Mouse (Mus musculus) embryonic facial prominence, embryonic 11.5 days (tissue): ENCODE results near the gene Pet117. TPM values are rescaled to one million over a fixed set of nuclear protein-coding genes. Genes with fewer than 3 reads are reported as not detected.

Source experiments
- ATAC-seq: fragments of 200-750 bp; cut with Nextera tagmentation; replicated peaks from 2 replicates; pipeline ENCODE4 v1.8.0; 2017; ENCODE audit warnings: low read depth; ENCODE audit not compliant: insufficient number of reproducible peaks, low FRiP score, low TSS enrichment
- DNase-seq: peaks from one replicate; pipeline ENCODE4 v3.0.0-alpha.2; 2015; ENCODE audit warnings: low spot score
- H3K27ac ChIP-seq: fragments of 300-500 bp; sonication (generic); replicated peaks from 2 replicates; pipeline ENCODE4 v1.5.1; 2014; ENCODE audit warnings: mild to moderate bottlenecking, low read depth, low read length, control low read depth
- H3K27me3 ChIP-seq: fragments of 300-500 bp; sonication (generic); 2 replicates; pipeline ENCODE4 v1.6.1; 2014; ENCODE audit warnings: mild to moderate bottlenecking, low read length, moderate library complexity, mixed read lengths; ENCODE audit not compliant: control insufficient read depth, insufficient read depth
- H3K36me3 ChIP-seq: fragments of 300-500 bp; sonication (generic); replicated peaks from 2 replicates; pipeline ENCODE4 v1.6.1; 2014; ENCODE audit warnings: low read depth, mild to moderate bottlenecking, low read length, moderate library complexity, mixed read lengths; ENCODE audit not compliant: control insufficient read depth, insufficient read depth
- H3K4me1 ChIP-seq: fragments of 300-500 bp; sonication (generic); 2 replicates; pipeline ENCODE4 v1.6.1; 2014; ENCODE audit warnings: low read length, mixed read lengths; ENCODE audit not compliant: control insufficient read depth, insufficient read depth
- H3K4me2 ChIP-seq: fragments of 300-500 bp; sonication (generic); 2 replicates; pipeline ENCODE4 v1.6.1; 2014; ENCODE audit warnings: low read depth, mild to moderate bottlenecking, control low read depth, low read length, moderate library complexity
- H3K4me3 ChIP-seq: fragments of 300-500 bp; sonication (generic); 2 replicates; pipeline ENCODE4 v1.5.1; 2014; ENCODE audit warnings: low read depth, low read length, control low read depth
- H3K9ac ChIP-seq: fragments of 300-500 bp; sonication (generic); replicated peaks from 2 replicates; pipeline ENCODE4 v1.6.1; 2014; ENCODE audit warnings: mild to moderate bottlenecking, control low read depth, low read length
- H3K9me3 ChIP-seq: fragments of 300-500 bp; sonication (generic); replicated peaks from 2 replicates; pipeline ENCODE4 v1.6.1; 2016; ENCODE audit warnings: mild to moderate bottlenecking, low read length, inconsistent platforms, mixed read lengths; ENCODE audit not compliant: control insufficient read depth
- WGBS: fragments of 180-500 bp; shearing (Covaris S2); extraction: QIAGEN DNeasy Blood & Tissue Kit; methylation state at CpG from one replicate; pipeline ENCODE4 v1.1.7; 2014; 5-methylcytosine and 5-hydroxymethylcytosine counted together
- polyA plus RNA-seq: library from polyadenylated mRNA; unstranded; fragments of >200 nt; fragmentation: Nextera tagmentation; extraction: Ambion mirVana; gene quantifications from 2 replicates; pipeline ENCODE4 v1.2.1, GENCODE M21; 2014

Gene Pet117
- not detected in 2 replicates for polyA plus RNA-seq

DNA sequence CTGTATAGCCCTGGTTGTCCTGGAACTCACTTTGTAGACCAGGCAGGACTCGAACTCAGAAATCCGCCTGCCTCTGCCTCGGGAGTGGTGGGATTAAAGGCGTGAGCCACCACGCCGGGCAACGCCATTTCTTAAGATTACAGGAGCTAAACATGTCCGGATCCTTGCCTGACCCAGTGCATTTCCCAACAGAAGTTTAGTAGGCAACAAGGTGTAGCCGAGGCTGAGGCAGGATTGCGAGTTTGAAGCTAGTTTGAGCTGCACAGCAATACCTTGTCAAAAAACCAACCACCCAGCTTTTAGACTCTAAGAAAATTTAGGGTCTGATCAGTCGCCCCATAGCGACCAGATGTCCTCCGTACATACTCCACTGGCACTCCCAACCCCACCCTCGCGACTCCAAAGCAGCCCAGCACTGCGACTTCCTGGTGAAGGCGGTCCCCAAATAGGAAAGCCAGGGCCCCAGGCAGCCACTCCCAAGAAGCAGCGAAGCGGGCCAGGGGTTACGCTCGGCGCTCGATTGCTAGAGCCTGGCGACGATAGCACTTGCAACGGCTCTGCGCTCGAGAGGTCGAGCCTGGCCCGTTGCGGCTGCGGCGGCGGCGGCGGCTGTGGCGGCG, at the start of gene Pet117, which contains the start of gene Kat14:
Gene Pet117 (plus strand): TSS at position 597 of the 620 bp plus-strand sequence.
Gene Kat14 (plus strand): TSS at position 584 of the 620 bp plus-strand sequence.
- DNase-seq, result peak; percentile 99
- Histone ChIP-seq H3K9ac (peak within 1 kb of the TSS; percentile 91), H3K4me3 (peak within 1 kb of the TSS; percentile 85), H3K9me3 (no peaks in the 10 kb centered on the region), H3K4me2 (peak within 1 kb of the TSS; percentile 48), H3K27ac (peak within 1 kb of the TSS; percentile 89), H3K4me1 (no peaks in the 10 kb centered on the region), H3K36me3 (no peaks in the 10 kb centered on the region), H3K27me3 (no peaks in the 10 kb centered on the region)
- ATAC-seq, result peak; percentile 96
- 5% methylated on average over 38 of the region's 38 CpGs for WGBS

- 75% methylated on average over 3 of the region's 3 CpGs for WGBS
- Histone ChIP-seq H3K9me3 (no peaks in the 10 kb centered on the region), H3K36me3 (no peaks in the 10 kb centered on the region), H3K27me3 (peaks cover 3% of the 10 kb centered on the region; the same call in 1 of the 2 replicates), H3K4me3 (no peak overlapping the region), H3K27ac (no peak overlapping the region), H3K4me1 (no peaks in the 10 kb centered on the region), H3K9ac (no peak overlapping the region), H3K4me2 (no peak overlapping the region)
- ATAC-seq (no peak), DNase-seq (no peak)
Observed at GRCm38 (mm10) chr2:144324218-144324617, 44.6 kb upstream of the Pet117 start.

- peaks cover 44% of the 10 kb centered on the region for H3K27me3 ChIP-seq
- H3K9me3 ChIP-seq, result no peaks in the 10 kb centered on the region
- no peak overlapping the region for H3K4me3 ChIP-seq
- DNase-seq (no peak), ATAC-seq (no peak)
- H3K4me2 ChIP-seq, result no peak overlapping the region
- no peaks in the 10 kb centered on the region for H3K36me3 ChIP-seq
- H3K9ac ChIP-seq, result no peak overlapping the region
- H3K27ac ChIP-seq, result no peak overlapping the region
- whole genome bisulfite sequencing, result 4% methylated on average over 9 of the region's 10 CpGs
- peaks cover 9% of the 10 kb centered on the region for H3K4me1 ChIP-seq
Observed at GRCm38 (mm10) chr2:144329451-144329850, 39.3 kb upstream of the Pet117 start.

- Histone ChIP-seq H3K9ac (no peak overlapping the region), H3K27ac (no peak overlapping the region), H3K36me3 (no peaks in the 10 kb centered on the region), H3K4me2 (no peak overlapping the region), H3K4me1 (peaks cover 9% of the 10 kb centered on the region), H3K27me3 (peaks cover 44% of the 10 kb centered on the region), H3K9me3 (no peaks in the 10 kb centered on the region), H3K4me3 (no peak overlapping the region)
- no peak for ATAC-seq
- peak; percentile 12 for DNase-seq
- under 1% methylated on average over 10 of the region's 10 CpGs for WGBS
Observed at GRCm38 (mm10) chr2:144329937-144330336, 38.9 kb upstream of the Pet117 start.

DNA sequence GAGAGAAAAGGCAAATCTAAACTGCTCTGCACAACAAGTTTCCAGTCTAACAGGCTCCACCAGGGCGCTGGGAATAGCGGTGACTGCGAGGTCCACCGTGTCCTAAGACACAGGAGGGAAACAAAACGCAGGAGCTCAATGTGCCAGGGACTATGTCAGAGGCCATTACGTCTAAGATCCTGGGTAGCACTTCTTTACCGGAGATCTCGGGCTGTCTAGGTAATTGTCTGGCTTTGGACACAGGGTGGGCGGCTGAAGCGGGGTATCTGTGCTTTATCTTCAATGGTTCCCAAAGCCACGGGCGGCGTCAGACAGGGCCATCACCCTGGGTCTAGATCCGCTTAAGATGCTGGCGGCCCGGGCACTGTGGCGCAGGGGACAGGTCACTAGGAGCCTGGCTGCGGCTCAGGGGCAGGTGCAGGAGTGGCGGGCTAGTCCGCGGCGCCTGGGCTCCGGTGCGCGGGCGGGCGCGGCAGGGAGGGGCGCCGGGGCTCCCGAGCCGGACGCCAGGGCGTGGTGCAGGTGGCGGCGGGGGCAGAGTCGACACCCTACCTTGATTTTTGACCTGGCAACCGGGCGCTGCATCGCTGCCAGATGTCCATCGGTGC, 38.3 kb upstream of the Pet117 start:
- under 1% methylated on average over 37 of the region's 41 CpGs for WGBS
- Histone ChIP-seq H3K36me3 (no peaks in the 10 kb centered on the region), H3K4me3 (peak overlapping the region; percentile 48), H3K4me2 (peak overlapping the region; percentile 85), H3K27me3 (peaks cover 44% of the 10 kb centered on the region), H3K27ac (no peak overlapping the region), H3K4me1 (peaks cover 9% of the 10 kb centered on the region), H3K9ac (no peak overlapping the region; the same call in 1 of the 2 replicates), H3K9me3 (no peaks in the 10 kb centered on the region)
- DNase-seq (peak; percentile 30), ATAC-seq (no peak)

DNA sequence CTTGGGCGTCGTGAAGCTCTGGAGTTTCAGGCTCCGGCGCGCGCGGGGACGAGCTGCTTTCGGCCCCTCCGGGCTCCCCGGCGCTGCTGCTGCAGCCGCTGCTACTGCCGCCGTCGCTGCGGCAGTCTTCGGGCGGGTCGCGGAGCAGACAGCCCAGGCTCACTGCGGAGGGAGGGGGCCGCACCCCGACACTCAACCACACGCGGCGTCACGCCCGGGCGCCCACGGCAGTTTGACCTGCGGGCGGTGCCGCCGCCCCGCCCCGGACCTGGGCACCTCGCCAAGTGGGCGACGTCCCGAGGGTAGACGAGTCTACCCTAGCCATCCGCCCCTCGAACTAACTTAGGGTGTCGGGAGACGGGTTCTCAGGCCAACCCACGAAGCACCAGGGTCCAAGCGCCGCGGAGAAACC, 37.8 kb upstream of the Pet117 start:
- DNase-seq (peak; percentile 49), ATAC-seq (0 out of 2 replicates have a peak, but pooled peaks have one; percentile 3)
- Histone ChIP-seq H3K9me3 (no peaks in the 10 kb centered on the region), H3K27me3 (peaks cover 44% of the 10 kb centered on the region), H3K36me3 (no peaks in the 10 kb centered on the region), H3K4me1 (peaks cover 9% of the 10 kb centered on the region), H3K27ac (no peak overlapping the region), H3K4me2 (peak overlapping the region; percentile 85), H3K4me3 (peak overlapping the region; percentile 48), H3K9ac (peak overlapping the region; percentile 37; the same call in 1 of the 2 replicates)
- under 1% methylated on average over 42 of the region's 50 CpGs for WGBS

DNA sequence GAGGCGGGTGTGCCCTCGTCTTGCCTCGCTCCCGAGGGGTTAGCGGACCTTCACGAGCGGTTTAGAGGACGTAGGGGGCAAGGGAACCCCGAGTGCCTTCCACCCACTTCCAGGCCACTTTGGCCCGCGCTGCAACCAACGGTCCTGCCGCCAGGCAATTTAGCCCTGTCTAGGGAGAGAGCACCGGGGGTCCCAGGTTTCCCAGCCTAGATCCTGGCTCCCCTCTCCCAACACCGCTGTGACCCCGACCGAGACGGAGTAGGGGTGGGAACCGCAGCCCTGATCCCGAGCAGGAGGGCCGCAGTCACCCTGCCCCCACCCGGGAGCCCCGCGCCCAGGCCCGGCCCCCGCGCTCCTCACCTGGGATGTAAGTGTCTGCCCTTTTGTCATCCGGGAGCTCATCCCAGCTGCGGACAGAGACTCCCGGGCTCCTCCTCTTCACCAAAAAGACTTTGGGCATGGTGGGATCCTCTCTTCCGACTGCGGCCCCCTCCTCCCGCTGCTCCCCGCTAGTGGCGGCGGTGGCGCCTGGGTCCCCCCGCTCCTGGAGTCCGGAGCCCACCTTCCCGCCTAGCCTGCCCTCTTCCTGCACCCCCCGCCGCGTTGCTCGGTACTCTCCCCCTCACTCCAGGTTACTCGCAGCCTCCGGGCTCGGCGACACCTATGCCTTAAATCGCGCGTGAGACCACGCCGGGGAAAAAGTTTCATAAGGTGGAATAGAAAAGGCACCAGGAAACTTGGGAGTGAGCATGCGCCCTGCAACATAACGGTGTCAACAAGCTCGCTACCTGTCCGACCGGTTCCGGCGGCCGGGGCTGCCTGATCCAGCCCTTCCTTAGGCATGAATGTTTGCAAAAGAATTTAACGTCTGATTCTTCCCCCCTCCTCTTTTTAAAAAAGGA, 37.1 kb upstream of the Pet117 start, which contains the start of gene Ovol2:
Gene Ovol2 (minus strand): TSS at position 746 of the 902 bp plus-strand sequence.
- under 1% methylated on average over 62 of the region's 62 CpGs for WGBS
- Histone ChIP-seq H3K9me3 (no peaks in the 10 kb centered on the region), H3K9ac (peak within 1 kb of the TSS; percentile 37), H3K27me3 (peaks cover 44% of the 10 kb centered on the region), H3K4me3 (peak within 1 kb of the TSS; percentile 48), H3K27ac (no peak within 1 kb of the TSS), H3K4me1 (peaks cover 9% of the 10 kb centered on the region), H3K36me3 (no peaks in the 10 kb centered on the region), H3K4me2 (peak within 1 kb of the TSS; percentile 85)
- ATAC-seq (peak; percentile 30; the same call in 1 of the 2 replicates), DNase-seq (peak; percentile 62)
